Mouse (Mus musculus) heart, adult 2 months (tissue): ENCODE measurements around the gene 4930572O03Rik.
"Not testable (repeated sequence)": the region's sequence is repeated elsewhere in the genome, so short reads cannot be mapped to it uniquely, and the experiment has no call there.

ENCODE experiments used
- CTCF ChIP-seq: fragments of 200-600 bp; IDR thresholded peaks from 2 replicates; pipeline ENCODE4 v1.8.1; 2022; ENCODE audit warnings: antibody characterized with exemption, mild to moderate bottlenecking, moderate library complexity
- POLR2A ChIP-seq: fragments of 200-500 bp; IDR thresholded peaks from 2 replicates; pipeline ENCODE4 v1.6.1; 2011; ENCODE audit warnings: mild to moderate bottlenecking, low read depth, low read length, control low read depth; ENCODE audit not compliant: insufficient read depth

GRCm38 (mm10) chr5:15697719-15698118 lies 40.9 kb upstream of the 4930572O03Rik start:
- TF ChIP-seq POLR2A, CTCF: not testable (repeated sequence)
